Mouse (Mus musculus): ENCODE results near the gene Gstm1.
A peak's percentile ranks its signal among the peaks of the same experiment; 100 is the strongest.
"Not testable (repeated sequence)": the region's sequence is repeated elsewhere in the genome, so short reads cannot be mapped to it uniquely, and the experiment has no call there.

Gene Gstm1

DNA sequence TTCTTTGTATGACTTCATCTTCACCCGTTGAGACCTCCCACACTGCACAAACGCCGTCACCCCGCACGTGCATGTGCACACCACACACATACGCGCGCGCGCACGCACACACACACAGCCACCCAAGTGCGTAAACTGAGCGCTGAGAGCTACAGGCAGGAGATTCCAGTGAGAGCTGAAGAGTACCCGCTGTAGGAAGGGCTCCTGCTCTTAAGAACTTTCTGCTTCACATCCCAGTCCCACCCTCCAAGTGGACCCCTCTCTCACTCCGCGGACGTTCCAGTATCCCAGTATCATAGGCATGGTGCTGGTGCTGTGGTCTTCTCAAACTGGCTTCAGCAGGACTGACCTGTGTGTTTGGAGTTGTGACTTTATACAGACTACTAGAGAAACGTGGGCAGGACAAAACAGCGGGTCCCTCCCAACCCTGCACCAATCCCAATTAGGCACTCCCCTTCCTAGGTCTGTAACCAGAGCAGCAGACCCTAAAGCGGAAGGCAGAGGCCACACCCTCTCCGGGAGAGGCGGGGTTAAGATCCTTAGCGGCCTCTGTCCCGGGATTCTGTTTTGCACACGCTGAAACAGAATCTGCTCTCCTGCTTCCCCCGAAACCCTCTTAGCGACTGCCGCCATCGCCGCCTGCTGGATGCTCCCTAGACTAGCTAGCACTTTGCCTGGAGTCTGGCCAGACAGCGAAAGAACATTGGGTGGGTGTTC lies at the start of gene Gstm1:
Gene Gstm1, minus strand, starts transcription at position 501 of the 717 bp plus-strand sequence.
- peak; percentile 97 for DNase-seq (ENCODE audit: extremely low read depth, low read depth)

DNA sequence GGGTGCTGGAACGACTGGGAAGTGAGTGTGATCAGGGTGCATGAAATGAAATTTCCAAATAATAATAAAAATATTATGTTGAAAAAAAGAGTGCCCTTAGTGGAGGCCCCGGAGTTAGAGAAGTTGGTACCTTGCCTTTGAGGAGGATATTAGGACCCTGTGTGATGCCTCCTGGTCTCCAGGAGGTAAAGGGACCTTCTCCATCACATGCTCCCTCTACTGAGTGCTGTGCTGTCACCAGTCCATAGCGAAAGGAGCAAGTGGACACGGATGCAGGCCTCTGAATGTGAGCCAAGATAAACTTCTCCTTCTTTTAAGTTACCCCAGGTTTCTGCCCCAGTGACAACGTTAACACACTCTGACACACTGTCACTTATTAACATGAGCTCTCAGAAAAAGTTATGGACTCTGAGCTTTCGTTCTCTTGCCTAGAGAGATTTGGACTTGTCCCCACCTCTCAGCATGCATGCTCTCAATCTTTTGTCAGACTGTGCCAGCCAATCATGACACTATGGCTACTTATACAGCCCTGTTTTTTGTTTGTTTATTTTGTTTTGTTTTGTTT lies 49.7 kb upstream of the Gstm1 start:
- no peak for DNase-seq (ENCODE audit: extremely low read depth, low read depth)

DNA sequence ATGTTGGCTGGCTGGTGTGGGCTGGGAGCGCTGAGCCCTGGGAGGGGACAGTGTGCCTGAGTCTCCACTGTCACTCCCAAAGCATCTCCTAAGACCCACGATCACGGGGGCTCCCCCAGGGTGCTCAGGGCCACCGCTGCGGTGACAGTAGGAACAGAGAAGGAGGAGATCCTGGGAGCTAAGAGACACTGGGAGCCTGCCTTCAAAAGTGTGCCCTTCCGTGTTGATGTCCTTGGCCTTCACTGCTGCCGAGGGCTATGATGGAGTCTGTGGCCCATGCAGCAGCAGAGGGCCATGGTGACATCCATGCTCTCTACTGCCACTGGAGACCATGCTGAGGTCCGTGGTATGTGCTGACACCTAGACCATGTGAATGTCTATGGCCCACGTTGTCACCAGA lies 47.8 kb upstream of the Gstm1 start:
- no peak for DNase-seq (ENCODE audit: extremely low read depth, low read depth)

DNA sequence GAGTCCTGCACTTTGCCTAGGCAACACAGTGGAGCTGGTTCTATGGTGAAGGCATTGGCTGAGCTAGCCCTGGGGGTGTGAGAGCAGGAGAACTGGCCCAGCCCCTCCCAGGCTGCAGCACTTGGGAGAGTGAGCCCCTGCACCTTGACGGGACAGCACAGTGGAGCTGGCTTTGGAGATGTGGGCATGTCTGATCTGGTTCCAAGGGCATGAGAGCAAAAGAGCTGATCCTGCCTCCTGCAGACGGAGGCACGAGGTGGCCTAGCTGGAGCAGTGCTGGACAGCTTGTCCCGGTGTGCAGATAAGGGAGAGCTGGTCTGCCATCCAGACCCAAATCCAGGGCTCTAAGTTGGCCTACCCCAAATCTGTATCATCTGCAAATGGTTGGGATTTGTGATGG lies 46.9 kb upstream of the Gstm1 start:
- DNase-seq (ENCODE audit: extremely low read depth, low read depth) = no peak

DNA sequence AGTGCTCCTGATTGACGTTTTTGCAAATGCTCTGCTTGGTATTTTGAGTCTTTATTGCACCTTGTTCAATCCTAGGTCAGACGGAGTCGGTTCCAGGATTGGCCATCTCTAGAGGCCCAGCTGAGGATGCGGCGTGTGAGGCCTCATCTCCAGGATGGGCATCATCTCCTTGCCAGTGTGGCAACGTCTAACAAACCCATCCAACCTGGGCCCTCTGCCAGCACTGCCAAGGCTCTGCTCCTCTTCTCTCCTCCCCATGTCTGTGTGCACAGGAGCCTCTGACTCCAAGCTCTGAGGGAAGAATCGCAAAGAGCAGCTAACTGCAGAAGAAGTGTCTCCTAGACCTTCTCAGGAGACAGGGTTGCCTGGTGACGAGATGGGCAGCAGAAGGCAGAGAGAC lies 44.9 kb upstream of the Gstm1 start:
- DNase-seq (ENCODE audit: extremely low read depth, low read depth) = no peak

DNA sequence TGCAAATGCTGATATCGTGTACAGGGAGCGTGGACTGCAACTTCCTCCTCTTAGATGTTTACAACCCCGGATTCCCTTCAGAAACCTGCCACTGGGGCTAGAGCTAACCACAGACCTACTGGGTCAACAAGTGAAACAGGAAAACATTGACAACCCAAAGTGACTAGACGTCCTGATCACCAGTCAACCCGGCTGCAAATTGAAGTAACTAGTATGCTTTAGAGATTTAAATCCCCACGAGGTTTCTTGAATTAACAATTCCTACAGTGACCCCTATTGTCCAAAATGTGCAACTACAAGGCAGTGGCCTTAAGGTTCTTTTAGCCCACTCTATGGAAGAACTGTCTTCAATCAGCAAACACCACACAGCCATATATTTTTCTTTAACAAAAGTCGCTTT lies 43.6 kb upstream of the Gstm1 start:
- DNase-seq (ENCODE audit: extremely low read depth, low read depth) = peak; percentile 84

DNA sequence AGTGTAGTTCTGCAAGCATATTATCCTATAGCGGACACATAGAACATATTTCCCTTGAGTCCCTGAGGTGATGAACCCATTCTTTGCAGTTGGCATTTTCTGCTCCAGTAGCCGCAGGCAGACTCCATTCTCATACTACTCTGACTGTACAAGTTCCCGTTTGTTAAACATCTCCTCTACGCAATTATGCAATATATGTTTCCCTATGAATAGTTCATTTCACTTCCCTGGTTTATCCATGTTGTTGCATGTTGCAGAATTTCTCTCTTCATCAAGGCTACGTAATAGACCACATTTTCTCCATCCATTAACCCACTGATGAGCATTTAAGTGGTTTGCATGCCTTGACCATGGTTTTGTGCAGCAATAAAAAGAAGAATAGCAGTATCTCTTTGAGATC lies 32.7 kb upstream of the Gstm1 start:
- no peak for DNase-seq (ENCODE audit: extremely low read depth, low read depth)

DNA sequence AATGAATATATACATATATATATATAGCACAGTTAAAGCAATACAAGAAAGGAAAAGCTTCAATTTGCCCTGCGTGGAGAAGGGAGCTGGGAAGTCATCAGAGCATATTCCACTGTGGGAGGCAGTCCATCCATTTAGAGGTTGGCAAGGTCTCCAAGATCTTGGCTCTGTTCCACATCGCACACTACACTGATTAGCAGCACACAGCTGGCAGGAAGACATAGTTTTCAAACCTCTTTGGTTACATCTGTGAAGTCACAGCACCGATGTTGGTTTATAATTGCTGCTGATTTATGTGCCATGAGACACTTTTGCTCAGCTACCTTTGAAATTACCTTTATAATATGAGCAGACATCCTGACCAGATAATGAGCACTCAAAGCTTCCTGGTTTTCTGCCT lies 30.5 kb upstream of the Gstm1 start:
- DNase-seq (ENCODE audit: extremely low read depth, low read depth) = no peak

DNA sequence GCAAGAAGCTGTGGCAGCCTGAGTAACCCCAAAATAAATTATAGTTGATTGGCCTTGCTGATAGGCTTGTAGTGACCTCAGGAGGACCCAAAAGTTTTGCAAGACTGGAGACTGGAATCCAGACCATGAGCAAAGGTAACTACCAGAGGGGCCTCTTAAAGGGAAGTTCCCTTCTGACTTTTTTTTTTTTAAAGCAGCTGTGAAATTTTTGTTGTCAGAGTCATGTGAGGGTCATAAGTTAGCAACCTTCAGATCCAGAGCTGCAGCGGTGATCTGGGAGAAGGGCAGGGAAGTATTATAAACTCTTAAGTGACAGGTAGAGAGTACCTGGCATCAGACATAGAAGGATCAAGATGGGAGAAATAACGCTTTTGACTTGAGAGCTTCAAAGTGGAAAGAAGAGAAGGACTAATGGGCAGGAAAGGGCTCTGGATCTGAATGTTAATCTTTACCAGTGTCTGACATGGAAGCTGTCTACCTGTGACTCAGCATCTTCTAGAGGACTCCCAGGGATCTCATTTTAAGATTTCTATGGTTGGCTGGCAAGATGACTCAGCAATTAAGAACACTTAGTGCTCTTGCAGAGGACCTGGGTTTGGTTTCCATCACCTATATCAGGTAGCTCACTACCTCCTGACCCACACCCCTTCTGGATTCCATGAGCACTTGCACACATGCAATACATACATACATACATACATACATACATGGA lies 29.3 kb upstream of the Gstm1 start:
- no peak for DNase-seq (ENCODE audit: extremely low read depth, low read depth)

DNA sequence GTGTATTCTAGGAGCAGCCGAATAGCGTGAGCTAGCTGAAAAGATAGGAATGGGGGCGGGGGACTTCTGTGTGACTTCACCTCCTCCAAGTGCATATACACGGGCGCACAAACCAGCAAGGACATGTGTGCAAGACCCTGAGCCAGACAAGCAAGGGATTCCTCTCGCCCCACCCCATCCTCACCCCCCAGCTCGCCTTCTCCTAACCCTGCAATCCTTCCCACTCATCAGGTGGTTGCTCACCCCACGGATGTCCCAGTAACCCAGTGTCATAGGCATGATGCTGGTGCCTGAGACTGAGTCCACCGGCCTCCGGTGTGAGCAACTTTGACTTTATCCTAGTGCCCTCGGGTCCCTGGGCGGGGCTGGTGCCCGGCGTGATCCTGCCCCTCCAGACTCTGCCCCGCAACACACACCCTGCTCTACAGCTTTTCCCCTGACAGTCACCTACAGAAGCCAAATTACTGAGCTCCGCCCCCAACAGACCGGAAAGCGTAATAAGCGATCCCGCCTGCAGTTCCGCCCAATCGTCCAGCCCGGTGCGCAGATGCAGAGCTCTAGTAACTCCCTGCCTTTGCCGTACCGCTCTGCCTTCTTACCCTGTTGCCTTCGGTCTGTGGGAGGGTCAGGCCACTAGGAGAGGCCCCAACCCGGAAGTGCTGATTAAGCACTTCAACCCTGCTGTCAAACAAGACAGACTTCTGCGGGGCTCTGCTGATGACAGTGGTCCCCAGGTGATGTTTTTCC lies 26.8 kb upstream of the Gstm1 start, which contains the start of gene Gstm4:
Gene Gstm4, minus strand, starts transcription at position 501 of the 747 bp plus-strand sequence.
- peak; percentile 96 for DNase-seq (ENCODE audit: extremely low read depth, low read depth)

DNA sequence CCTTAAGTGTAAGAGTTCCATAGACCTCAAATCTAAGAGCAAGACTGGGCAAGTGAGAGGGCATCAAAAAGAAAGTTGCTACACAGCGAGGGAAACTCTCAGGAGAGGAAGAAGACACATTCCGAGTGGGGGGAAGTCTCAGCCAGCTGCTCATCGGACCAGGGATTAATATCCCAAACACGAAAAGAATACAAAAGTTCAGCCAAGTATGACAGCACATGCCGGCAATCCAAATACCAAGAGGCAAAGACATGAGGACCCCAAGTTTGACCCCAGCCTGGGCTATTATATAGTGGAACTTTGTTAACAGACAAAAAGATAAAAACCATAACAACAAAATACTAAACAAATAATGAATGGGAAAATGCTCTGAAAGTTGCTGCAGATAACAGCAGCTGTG lies 15.4 kb upstream of the Gstm1 start:
- DNase-seq (ENCODE audit: extremely low read depth, low read depth) = no peak

DNA sequence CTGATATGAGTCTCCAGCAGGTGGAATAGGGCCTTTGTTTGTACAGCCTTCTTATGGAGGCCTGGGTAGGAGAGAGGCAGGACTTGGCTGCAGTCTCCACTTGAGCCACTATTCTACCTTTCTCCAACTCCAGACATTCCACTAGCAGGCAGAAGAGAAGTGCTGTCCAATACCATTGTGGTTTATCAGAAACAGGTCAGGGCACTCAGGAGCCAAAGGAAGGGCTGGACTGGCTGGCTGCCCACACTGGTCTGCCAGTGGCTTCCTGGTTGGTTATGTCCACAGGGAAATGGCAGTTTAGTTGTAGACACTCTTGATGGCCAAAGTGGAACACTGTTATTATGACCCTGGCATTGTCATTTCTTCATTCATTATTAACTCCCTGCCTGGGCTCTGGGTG lies 14.3 kb upstream of the Gstm1 start:
- DNase-seq (ENCODE audit: extremely low read depth, low read depth) = no peak

DNA sequence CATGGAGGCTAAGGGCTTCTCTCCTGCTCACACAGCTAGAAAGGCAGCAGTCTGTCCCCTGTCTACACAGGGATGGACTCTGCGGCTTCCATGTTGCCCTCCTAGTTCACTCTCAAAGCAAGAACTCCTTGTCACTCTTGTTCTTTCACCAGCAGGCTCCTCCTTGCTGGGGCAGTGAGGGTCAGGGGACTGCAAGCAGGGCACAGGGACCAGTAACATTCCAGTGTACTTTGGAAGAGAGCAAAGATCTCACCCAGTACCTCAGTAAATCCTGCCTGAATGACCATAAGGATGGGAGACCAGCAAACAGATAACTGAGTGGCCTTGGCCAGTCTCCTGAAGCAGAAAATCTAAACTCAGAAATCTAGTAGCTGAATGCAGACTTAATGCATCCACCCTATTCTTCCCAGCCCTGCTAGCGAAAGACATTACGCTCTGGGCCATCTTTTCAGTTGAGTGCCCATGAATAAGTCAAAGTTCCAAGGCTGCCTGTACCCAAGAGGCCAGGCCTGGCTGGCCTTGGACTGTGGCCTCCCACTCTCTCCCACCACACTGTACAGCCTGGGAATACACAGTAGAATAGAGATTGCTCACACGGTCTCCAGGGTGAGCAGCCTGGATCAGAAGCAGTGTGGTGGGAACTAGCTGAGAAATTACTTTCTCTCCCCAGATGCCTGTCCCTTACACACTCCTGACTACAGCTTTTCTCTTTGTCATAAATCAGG lies 11.0 kb upstream of the Gstm1 start:
- DNase-seq (ENCODE audit: extremely low read depth, low read depth) = no peak

DNA sequence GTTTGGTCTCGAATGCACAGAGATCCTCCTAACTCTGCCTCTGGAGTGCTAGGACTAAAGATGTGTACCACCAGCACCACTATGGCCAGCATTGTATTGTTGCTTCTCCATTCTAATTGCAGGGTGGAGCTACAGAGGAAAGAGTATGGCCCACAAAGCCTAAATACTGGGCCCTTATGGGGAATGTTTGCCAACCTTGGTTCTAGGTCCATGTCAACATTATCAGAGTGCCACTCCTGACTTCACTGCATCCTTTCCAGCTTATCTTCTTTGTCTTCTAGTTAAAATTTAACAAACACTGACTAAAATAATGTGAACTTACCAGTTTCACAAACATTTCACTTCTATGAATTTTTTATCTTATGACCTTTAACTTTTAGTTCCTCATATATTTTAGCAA lies 8.8 kb upstream of the Gstm1 start:
- DNase-seq (ENCODE audit: extremely low read depth, low read depth) = no peak

DNA sequence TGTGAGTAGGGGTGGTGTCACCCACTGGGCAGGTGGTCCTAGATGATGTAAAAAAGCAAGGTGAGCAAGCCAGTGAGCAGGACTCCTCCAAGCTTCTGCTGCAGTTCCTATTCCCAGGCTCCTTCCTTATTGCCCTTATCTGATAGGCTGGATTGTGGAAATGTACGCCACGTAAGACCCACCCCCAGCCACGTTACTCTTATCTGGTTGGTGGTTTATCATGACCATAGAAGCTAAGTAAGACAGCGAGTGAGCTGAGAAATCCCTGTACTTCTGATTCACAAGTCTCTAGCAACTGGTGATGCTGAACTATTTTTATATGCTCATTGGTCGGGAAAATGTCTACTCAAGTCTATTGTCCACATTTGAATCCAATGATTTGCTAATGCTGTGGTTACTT lies 8.3 kb upstream of the Gstm1 start:
- DNase-seq (ENCODE audit: extremely low read depth, low read depth) = peak; percentile 76

DNA sequence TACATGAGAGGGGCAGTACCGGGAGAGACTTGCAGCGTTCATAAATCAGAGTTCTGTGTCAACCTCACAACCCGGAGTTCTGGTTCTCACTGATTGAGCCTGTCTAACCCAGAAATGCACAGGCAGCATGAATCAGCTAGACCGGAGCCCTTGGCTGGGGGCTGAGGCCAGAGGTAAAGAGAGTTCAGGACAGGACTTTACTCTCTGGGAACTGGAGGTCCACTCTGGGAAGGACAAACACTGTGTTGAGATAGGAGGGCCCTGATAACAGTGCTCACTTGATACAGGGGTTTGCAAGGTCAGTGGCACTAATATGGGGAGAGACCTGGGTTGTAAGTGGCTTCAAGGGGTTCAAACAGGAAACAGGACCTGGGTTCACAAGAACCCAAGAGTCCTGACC lies 7.5 kb upstream of the Gstm1 start:
- no peak for DNase-seq (ENCODE audit: extremely low read depth, low read depth)

DNA sequence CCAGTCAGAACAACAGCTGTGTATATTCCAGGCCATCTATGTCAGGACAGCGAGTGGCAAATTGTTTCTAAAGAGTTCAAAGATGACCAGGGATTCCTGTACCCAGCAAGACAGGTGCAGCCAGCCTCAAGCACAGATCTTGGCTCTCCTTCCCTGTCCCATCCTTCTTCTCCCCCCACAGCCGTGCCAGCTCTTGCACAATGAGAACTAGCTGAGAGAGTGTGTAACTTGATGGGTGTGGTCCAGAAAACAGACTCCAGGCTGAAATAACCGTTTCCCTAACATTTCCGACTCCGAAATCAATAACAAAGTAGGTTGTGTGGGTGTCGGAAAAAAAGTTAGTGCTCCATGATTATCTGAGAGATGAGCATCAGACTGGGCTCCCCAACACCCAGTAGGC lies 4.9 kb upstream of the Gstm1 start:
- no peak for DNase-seq (ENCODE audit: extremely low read depth, low read depth)

DNA sequence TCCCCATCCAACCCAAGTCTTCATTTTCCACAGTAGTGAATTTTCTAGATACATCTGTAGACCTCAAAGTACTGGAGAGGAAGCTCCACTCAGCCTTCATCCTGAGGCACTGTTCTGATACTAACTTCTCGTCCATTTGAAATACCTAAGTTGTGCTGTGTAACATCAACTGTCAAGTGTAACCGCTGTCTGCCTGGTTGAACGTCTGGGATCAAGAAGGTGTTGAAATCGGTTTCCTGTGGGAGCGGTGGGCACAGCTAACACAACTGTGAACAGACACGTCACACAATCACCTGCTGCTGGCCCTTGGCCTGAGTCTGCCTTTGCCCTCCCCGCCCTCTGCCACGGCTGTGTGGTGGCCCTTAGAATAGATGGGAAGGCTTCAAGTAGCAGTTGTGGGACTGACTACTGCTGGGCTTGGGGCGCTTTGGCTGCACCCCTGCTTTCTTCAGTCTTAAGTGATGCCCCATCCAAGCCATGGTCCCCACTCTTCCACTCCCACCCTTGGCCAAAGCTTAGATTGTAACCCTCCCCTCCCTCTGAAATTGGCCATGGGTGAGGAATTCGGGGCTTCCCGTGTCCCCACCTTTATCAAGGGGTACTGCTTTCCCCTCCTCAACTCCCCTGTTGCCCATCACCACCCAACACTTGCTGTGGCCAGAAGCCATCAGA lies 2.7 kb upstream of the Gstm1 start:
- not testable (repeated sequence) for DNase-seq (ENCODE audit: extremely low read depth, low read depth)

DNA sequence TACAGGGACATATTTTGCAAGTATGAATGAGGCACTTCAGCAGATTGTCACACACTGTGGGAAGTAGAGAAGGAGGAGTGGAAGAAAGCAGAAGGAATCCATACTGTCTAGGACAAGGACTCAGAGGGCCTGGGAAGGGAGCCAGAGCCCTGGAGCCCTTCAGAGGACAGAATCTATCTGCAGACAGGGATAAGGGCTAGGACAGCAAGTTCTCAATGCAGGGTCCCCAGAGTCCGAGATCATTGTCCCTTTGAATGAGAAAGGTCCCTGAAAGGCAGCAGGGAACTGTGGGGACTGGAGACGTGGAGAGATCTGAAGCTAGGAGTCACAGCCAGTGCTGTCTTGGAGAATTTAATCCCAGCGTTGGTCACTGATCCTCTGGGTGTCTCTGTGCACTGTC lies 1.5 kb upstream of the Gstm1 start:
- not testable (repeated sequence) for DNase-seq (ENCODE audit: extremely low read depth, low read depth)

DNA sequence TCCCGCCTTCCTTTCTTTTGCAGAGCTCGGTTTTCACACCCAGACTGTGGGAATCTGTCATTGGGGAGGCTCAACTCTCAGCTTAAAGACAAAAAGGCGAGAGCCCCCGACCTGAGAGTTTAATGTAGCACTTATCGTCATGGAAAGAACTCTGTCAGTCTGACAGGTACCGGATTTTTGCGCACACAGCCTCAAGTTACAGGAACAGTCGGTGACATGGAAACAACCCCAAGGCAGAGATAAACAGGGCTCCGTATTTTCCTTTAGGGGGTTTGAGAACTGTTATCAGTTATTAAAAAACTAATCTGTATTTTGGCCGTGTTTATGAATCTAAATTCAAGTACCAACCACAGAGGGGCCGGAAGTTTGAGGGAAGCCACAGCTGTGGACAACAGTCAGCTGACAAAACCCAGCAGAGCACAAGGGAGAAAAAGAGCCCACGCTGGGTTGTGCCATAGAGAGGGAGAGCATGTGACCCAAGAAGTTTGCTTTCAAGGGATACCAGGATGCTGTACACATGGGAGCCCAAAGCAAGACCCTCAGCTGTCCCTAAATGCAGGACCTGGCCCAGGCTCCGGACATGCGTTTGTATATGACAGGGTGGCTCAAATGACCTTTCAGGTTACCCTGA lies 532 bp upstream of the Gstm1 start:
- DNase-seq (ENCODE audit: extremely low read depth, low read depth) = no peak

Measured in MEL-GATA-1-ER (cell line).